Mouse (Mus musculus) spleen, postnatal 14 days (tissue): Measurements from ENCODE around the gene Ebf3.

ENCODE experiments used
- DNase-seq, 2 experiments: peaks; one replicate each; pipeline ENCODE4 v3.0.0; 2021 to 2022; ENCODE audit warnings: low spot score in 2 of 2

The Ebf3 gene

GRCm38 (mm10) chr7:137289290-137289957 is 24.8 kb downstream of the Ebf3 start:
- no peak for DNase-seq

GRCm38 (mm10) chr7:137278171-137278570 is 36.1 kb downstream of the Ebf3 start:
- DNase-seq, result no peak

- no peak for DNase-seq
These were observed 36.5 kb downstream of the Ebf3 start for GRCm38 (mm10) chr7:137277713-137278112.

DNA sequence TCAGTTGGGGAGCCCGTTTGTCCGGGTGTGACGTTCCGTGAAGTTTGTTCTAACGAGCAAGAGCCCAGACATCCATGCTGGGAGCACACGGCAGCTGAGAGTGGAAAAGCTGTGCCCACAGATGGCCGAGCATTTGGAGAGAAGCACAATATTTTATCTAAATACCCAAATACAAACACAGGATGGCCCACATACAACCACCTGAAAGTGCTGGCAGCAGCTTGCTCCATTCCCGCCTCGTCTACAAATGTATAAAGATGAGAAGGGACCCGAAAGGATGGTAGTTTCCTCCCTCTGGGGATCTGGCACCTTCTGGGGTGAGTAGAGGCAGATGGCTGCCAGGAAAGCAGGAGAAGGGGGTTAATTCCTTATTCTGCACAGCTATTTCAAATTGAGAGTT is 42.0 kb downstream of the Ebf3 start:
- DNase-seq, result no peak

GRCm38 (mm10) chr7:137268452-137269155 is 45.6 kb downstream of the Ebf3 start:
- DNase-seq, result no peak

- no peak for DNase-seq
These were observed 46.8 kb downstream of the Ebf3 start for GRCm38 (mm10) chr7:137267441-137267840.

DNA sequence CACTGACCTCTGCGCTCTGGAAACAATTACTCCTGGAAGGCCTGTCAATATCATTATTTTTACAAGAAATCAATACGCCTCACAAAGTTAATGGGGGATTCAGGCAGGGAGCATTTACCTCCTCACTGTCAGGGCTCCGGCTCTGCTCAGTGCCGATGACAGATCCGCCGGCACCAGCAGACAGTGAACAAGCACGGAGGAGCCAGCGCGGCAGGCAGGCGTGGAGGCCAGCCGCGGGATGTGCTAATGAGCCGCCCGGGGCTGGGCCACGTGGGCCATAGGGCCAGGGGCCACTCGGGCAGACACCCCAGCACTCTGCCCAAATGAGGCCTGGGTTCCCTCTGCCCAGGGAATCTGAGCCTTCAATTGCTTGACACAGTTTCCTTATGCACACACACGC is 47.7 kb downstream of the Ebf3 start:
- DNase-seq, result no peak

GRCm38 (mm10) chr7:137262330-137262729 is 51.9 kb downstream of the Ebf3 start:
- DNase-seq, result no peak

DNA sequence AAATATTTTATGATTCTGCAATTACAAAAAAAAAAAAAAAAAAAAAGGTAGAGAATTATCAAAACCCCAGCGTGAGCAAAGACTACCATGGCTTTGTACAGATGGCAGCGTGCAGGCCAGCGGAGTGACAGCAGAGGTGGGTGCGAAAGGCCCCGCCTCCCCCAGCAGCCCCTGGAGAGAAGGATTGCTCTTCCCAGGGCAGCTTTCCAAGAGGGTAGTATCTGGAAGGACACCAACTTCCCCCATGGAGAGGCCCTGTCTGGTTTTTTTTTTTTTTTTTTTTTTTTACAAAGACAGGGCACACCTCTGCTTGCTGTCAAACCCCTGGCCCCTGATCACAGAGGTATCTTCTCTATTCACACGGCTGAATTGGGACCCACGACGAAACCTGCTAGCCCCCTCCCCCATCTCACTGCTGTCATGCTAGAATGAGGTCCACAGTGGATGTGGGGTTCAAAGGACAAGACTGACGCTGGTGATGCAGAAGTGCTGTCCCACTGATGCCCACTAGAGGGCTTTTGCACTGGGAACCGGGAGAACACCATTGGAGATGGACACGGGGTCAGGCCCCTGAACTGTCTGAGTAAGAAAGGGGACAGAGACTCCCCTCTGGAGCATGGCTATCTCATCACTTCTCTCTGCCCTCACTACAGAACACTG is 67.9 kb downstream of the Ebf3 start:
- DNase-seq, result peak in 1 of 2 experiments; percentile 20

DNA sequence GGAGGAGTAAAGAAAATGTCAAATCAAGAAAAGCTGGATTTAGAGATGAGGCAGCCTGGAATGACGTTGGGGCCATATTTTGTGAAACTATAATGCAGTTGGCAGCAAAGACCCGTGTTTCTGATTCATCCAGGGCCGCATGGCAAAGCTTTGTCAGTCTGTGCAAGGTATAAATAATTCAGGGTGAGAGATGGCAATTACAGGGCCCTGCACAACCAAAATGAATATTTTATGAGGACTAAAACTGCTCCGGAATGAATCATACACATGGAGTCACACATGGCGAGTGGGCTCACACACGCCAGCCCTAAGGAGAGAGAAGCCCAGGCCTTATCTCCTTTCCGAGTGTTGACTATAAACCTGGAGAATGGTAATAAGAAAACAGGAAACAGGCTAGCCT is 69.4 kb downstream of the Ebf3 start:
- no peak for DNase-seq

DNA sequence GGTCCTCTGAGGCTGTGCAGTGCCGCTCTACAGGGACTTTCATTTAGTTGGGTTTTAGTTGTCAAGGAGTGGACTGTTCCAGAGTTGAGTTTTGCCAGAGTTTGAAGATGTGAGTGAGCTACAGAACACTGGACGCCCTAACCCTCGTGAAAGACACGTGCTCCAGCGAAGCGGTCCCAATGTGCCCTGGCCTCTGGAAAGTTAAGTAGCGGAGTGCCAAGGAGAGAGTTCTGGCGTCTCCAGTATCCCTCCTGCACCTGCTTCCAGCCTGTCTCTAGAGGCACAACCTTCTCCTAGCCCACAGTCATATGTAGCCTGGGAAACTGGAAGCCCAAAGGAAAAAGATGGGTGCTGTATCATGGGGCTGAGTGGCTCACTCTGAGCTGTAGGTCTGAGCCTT is 73.8 kb downstream of the Ebf3 start:
- no peak for DNase-seq

GRCm38 (mm10) chr7:137239542-137240133 is 74.6 kb downstream of the Ebf3 start:
- no peak for DNase-seq

- DNase-seq, result no peak
These were observed 76.8 kb downstream of the Ebf3 start for GRCm38 (mm10) chr7:137237419-137237818.

- DNase-seq, result no peak
These were observed 90.4 kb downstream of the Ebf3 start for GRCm38 (mm10) chr7:137223823-137224222.

- DNase-seq, result no peak
These were observed 91.3 kb downstream of the Ebf3 start for GRCm38 (mm10) chr7:137222831-137223505.

DNA sequence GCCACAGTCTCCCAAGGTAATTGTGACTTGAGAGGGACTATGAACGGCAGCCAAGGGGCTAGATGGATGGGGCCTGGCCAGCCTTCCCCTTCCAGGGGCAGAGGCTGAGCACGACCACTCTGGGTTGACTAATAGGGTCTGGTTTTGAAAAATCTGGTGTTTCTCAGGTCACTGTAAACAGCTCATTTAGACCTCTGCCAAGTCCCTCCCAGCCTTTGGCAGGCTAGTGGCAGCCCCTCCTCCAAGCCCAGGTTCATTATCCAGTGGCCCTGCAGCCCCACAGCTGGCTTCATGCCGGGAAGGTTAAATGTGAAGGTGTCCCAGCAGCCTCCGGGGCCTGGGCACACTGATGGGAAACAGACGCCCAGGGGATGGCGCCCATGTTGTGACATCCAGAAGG is 92.6 kb downstream of the Ebf3 start:
- DNase-seq, result no peak

- no peak for DNase-seq
These were observed 93.8 kb downstream of the Ebf3 start for GRCm38 (mm10) chr7:137220436-137220835.

DNA sequence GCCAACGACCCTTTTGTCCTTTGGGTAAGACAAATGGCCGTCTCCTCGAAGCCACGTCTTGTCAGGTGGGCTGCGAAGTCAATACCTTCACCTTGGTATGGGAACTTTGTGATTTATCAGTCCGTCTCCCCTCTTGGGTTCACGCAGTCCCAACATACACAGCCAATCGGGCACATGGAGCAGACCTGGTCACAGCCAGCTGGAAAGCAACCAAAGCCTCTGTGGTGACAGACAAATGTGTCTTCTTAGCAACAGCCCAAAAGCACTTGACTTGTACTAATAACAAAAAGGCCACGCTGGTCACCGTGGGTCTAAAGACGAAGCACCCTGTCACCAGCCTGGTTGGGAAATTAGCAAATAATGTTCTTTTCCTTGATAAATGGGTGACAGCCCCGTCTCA is 95.5 kb downstream of the Ebf3 start:
- DNase-seq, result no peak

DNA sequence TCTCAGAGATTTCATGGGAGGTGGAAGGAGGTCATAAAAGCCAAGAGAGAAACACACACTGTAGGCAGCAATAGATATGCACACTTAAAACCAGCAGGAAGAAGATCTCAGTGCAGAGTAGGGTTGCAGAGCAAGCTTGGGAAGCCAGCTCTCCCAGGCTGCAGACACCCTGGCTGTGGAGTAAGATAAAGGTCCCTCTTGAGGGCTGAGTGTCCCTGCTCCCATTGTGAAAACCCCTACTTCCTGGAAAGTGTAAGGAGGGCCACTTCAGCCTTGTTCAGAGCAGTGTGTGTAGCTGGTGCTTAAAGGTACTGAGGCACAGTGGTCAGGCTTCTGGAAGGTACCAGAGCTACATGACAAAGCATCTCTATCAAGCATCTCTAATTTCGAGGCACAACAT is 100.8 kb downstream of the Ebf3 start:
- no peak for DNase-seq

- no peak for DNase-seq
These were observed 102.9 kb downstream of the Ebf3 start for GRCm38 (mm10) chr7:137211332-137211731.

DNA sequence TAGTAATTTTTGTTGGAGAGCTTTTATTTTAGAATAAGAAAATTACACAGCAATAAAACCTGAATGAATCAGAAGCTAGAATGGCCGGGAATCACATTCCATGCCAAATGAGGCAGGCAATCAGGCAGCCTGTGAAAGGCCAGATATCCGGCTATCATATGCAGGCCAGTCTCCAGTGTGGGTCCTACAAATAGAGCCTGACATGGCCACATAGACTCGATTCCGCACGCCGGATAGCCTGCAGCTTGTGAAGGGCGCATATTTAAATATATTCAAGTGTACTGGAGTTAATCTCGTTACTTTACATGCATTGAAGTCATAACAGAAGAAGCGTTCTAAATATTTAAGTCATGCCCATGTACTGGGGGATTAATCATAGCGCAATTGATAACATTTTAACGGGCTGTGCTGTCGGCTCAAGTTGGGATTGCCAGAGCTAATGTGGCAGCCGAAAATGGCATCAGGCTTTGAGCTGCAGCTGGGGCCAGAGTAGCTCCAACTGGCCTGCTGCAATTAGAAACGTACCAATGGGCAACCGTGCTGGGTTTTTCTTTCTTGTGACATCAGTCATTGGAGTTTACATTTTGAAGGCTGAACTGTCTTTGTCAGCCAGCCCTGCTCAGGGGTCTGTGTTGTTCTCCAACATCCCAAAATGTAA is 104.4 kb downstream of the Ebf3 start:
- DNase-seq, result no peak

GRCm38 (mm10) chr7:137208556-137208955 is 105.7 kb downstream of the Ebf3 start:
- DNase-seq, result no peak
